In genomic region chr4:109884333-109884732, GRCm38 (mm10) we compare ENCODE assay signal across 21 mouse cellular contexts.
DNase-seq lines count a peak whose midpoint lies in the region; ATAC-seq lines count a peak whose summit lies in the region.
"Had no signal": no experiment of that assay in that cellular context is flagged by ENCODE, and none has a peak within 500 bp of the region (broad histone marks: within the 10 kb centered on the region; RNA-seq: fewer than 3 reads in every experiment).

No protein-coding gene starts in this region.

- H3K9me3 ChIP-seq in heart, embryonic 11.5 days (replicated peaks; ENCODE audit: control insufficient read depth, low read length), result no peaks in the 10 kb centered on the region
- no peaks in the 10 kb centered on the region for H3K9me3 ChIP-seq in midbrain, embryonic 11.5 days (ENCODE audit: control insufficient read depth, low read length)
- H3K9me3 ChIP-seq in midbrain, embryonic 15.5 days, result no peaks in the 10 kb centered on the region
- no peaks in the 10 kb centered on the region for H3K9me3 ChIP-seq in limb, embryonic 11.5 days (ENCODE audit: control insufficient read depth, low read length)
- H3K9me3 ChIP-seq: heart, embryonic 15.5 days; hindbrain, embryonic 13.5 days had no signal

- ATAC-seq in heart, embryonic 11.5 days (replicated peaks; ENCODE audit: insufficient number of reproducible peaks, low FRiP score, low TSS enrichment), result no peak
- ATAC-seq in midbrain, embryonic 11.5 days (ENCODE audit: low FRiP score), result no peak
- ATAC-seq in midbrain, embryonic 15.5 days (replicated peaks), result no peak
- ATAC-seq in limb, embryonic 11.5 days (ENCODE audit: insufficient number of reproducible peaks, low FRiP score, low TSS enrichment, low read depth), result peak; percentile 51; the same call in 1 of the 2 replicates
- ATAC-seq: forebrain, postnatal 0 days had no signal

- no peaks in the 10 kb centered on the region; the same call in 1 of the 2 replicates for H3K36me3 ChIP-seq in heart, embryonic 11.5 days (ENCODE audit: control insufficient read depth, insufficient read depth, low read length)
- no peaks in the 10 kb centered on the region for H3K36me3 ChIP-seq in midbrain, embryonic 11.5 days (ENCODE audit: control insufficient read depth, insufficient read depth, low read length)
- H3K36me3 ChIP-seq in midbrain, embryonic 15.5 days (replicated peaks), result no peaks in the 10 kb centered on the region
- no peaks in the 10 kb centered on the region for H3K36me3 ChIP-seq in limb, embryonic 11.5 days (ENCODE audit: control insufficient read depth, insufficient read depth, low read length)
- H3K36me3 ChIP-seq: heart, embryonic 15.5 days had no signal

- no peaks in the 10 kb centered on the region for H3K4me1 ChIP-seq in heart, embryonic 11.5 days (ENCODE audit: control insufficient read depth, insufficient read depth, low read length)
- peaks cover 10% of the 10 kb centered on the region; the same call in 1 of the 2 replicates for H3K4me1 ChIP-seq in midbrain, embryonic 11.5 days (ENCODE audit: control insufficient read depth, insufficient read depth, low read length)
- no peaks in the 10 kb centered on the region for H3K4me1 ChIP-seq in midbrain, embryonic 15.5 days
- peaks cover 4% of the 10 kb centered on the region; the same call in 1 of the 2 replicates for H3K4me1 ChIP-seq in limb, embryonic 11.5 days (ENCODE audit: control insufficient read depth, insufficient read depth, low read length)
- H3K4me1 ChIP-seq: heart, embryonic 15.5 days; hindbrain, embryonic 13.5 days had no signal

- H3K4me3 ChIP-seq in heart, embryonic 11.5 days (ENCODE audit: low read depth, low read length), result no peak overlapping the region
- no peak overlapping the region for H3K4me3 ChIP-seq in midbrain, embryonic 11.5 days (ENCODE audit: low read depth, low read length)
- H3K4me3 ChIP-seq in midbrain, embryonic 15.5 days, result no peak overlapping the region
- no peak overlapping the region for H3K4me3 ChIP-seq in limb, embryonic 11.5 days (ENCODE audit: low read depth, low read length)
- H3K4me3 ChIP-seq: erythroblast, embryonic 14.5 days; heart, embryonic 15.5 days; hindbrain, embryonic 13.5 days had no signal

- H3K4me2 ChIP-seq in heart, embryonic 11.5 days, result no peak overlapping the region
- H3K4me2 ChIP-seq in midbrain, embryonic 11.5 days, result no peak overlapping the region
- no peak overlapping the region for H3K4me2 ChIP-seq in midbrain, embryonic 15.5 days
- H3K4me2 ChIP-seq in limb, embryonic 11.5 days (ENCODE audit: low read depth, severe bottlenecking), result no peak overlapping the region
- H3K4me2 ChIP-seq: heart, embryonic 15.5 days; hindbrain, embryonic 13.5 days had no signal

- peak overlapping the region; percentile 46; the same call in 1 of the 2 replicates for H3K27ac ChIP-seq in heart, embryonic 11.5 days (ENCODE audit: low read depth, low read length)
- no peak overlapping the region for H3K27ac ChIP-seq in midbrain, embryonic 11.5 days (ENCODE audit: low read depth, low read length)
- H3K27ac ChIP-seq in midbrain, embryonic 15.5 days, result no peak overlapping the region
- H3K27ac ChIP-seq in limb, embryonic 11.5 days (replicated peaks; ENCODE audit: low read depth, low read length), result no peak overlapping the region
- H3K27ac ChIP-seq: heart, embryonic 15.5 days; hindbrain, embryonic 13.5 days; liver, embryonic 14.5 days; stomach, postnatal 0 days had no signal

- DNase-seq in heart, postnatal 4 days, result no peak
- DNase-seq in midbrain, embryonic 11.5 days (ENCODE audit: low spot score, missing footprints), result peak; percentile 86
- DNase-seq in embryo, embryonic 11 days, result peak; percentile 41
- no peak for DNase-seq in limb, embryonic 11.5 days (ENCODE audit: low spot score)
- DNase-seq in layer of hippocampus, adult 8-10 months (ENCODE audit: low spot score in 2 of 2), result no peak
- DNase-seq in right cerebral cortex, postnatal 4 days, result no peak
- DNase-seq: adrenal gland, adult 2 months; cerebellum, adult 11 months; cerebellum, postnatal 10 days; forebrain, postnatal 0 days; kidney, adult 9 months; kidney, postnatal 36 days; layer of hippocampus, adult 9-11 months; right cerebral cortex, postnatal 14 days had no signal

- no peaks in the 10 kb centered on the region for H3K27me3 ChIP-seq in heart, embryonic 11.5 days (ENCODE audit: control insufficient read depth, insufficient read depth, low read length)
- H3K27me3 ChIP-seq in midbrain, embryonic 11.5 days (ENCODE audit: control insufficient read depth, insufficient read depth, low read length), result no peaks in the 10 kb centered on the region
- no peaks in the 10 kb centered on the region for H3K27me3 ChIP-seq in midbrain, embryonic 15.5 days (replicated peaks)
- H3K27me3 ChIP-seq in limb, embryonic 11.5 days (ENCODE audit: control insufficient read depth, insufficient read depth, low read length), result no peaks in the 10 kb centered on the region
- H3K27me3 ChIP-seq: heart, embryonic 15.5 days; hindbrain, embryonic 13.5 days had no signal

- WGBS in heart, embryonic 11.5 days (ENCODE audit: insufficient replicate concordance), result 38% methylated on average over 4 of the region's 4 CpGs
- 13% methylated on average over 4 of the region's 4 CpGs for WGBS in midbrain, embryonic 11.5 days
- WGBS in midbrain, embryonic 15.5 days, result 23% methylated on average over 4 of the region's 4 CpGs
- WGBS in limb, embryonic 11.5 days, result 51% methylated on average over 4 of the region's 4 CpGs

- no peak overlapping the region for H3K9ac ChIP-seq in heart, embryonic 11.5 days (ENCODE audit: low read depth, low read length)
- H3K9ac ChIP-seq in midbrain, embryonic 11.5 days (ENCODE audit: low read length), result no peak overlapping the region
- no peak overlapping the region for H3K9ac ChIP-seq in midbrain, embryonic 15.5 days
- H3K9ac ChIP-seq in limb, embryonic 11.5 days (ENCODE audit: low read length), result no peak overlapping the region
- H3K9ac ChIP-seq: forebrain, postnatal 0 days; heart, embryonic 15.5 days; hindbrain, embryonic 13.5 days; liver, embryonic 14.5 days had no signal

Comparison
In these comparisons a context has a peak if more than half of its experiments do, and no peak if none do; other contexts are left out.
1. DNase-seq: peak in midbrain, embryonic 11.5 days (single experiment) and embryo, embryonic 11 days (single experiment); none in heart, postnatal 4 days (single experiment), limb, embryonic 11.5 days (single experiment), layer of hippocampus, adult 8-10 months (0 of 2) and right cerebral cortex, postnatal 4 days (single experiment).